Mouse (Mus musculus) C2C12 (cell line): Measurements from ENCODE around the gene Cox15. TPM values are rescaled to one million over a fixed set of nuclear protein-coding genes. Genes with fewer than 3 reads are reported as not detected.

ENCODE experiments used
- H3K27me3 ChIP-seq: one replicate; pipeline ENCODE4 v1.6.1; 2011; ENCODE audit not compliant: control insufficient read depth, insufficient read depth, insufficient read length
- H3K36me3 ChIP-seq: one replicate; pipeline ENCODE4 v1.6.1; 2011; ENCODE audit not compliant: control insufficient read depth, insufficient read depth
- H3K4me3 ChIP-seq: one replicate; pipeline ENCODE4 v1.5.1; 2011; ENCODE audit warnings: mild to moderate bottlenecking, control low read depth; ENCODE audit not compliant: poor library complexity, insufficient read depth, severe bottlenecking
- H3K79me2 ChIP-seq: one replicate; pipeline ENCODE4 v1.6.1; 2011; ENCODE audit not compliant: control insufficient read depth, insufficient read depth
- H3K79me3 ChIP-seq: one replicate; pipeline ENCODE4 v1.6.1; 2011; ENCODE audit warnings: low read depth, control low read depth
- H3ac ChIP-seq: one replicate; pipeline ENCODE3; 2011; ENCODE audit warnings: low read depth; ENCODE audit not compliant: control insufficient read depth, insufficient read length
- CEBPB ChIP-seq: IDR thresholded peaks from one replicate; pipeline ENCODE4 v1.6.1; 2011; ENCODE audit warnings: low read depth, mild to moderate bottlenecking, control low read depth, moderate library complexity
- CTCF ChIP-seq: IDR thresholded peaks from one replicate; pipeline ENCODE4 v1.5.1; 2011; ENCODE audit not compliant: control insufficient read depth, insufficient read depth, insufficient read length
- FOSL1 ChIP-seq: IDR thresholded peaks from one replicate; pipeline ENCODE4 v1.8.0; 2011; ENCODE audit warnings: mild to moderate bottlenecking, low read length; ENCODE audit not compliant: poor library complexity, insufficient read depth, severe bottlenecking
- MAX ChIP-seq: IDR thresholded peaks from one replicate; pipeline ENCODE4 v1.6.1; 2011; ENCODE audit warnings: mild to moderate bottlenecking, control low read depth
- MYOD1 ChIP-seq: IDR thresholded peaks from one replicate; pipeline ENCODE4 v1.6.1; 2011; ENCODE audit warnings: low read depth; ENCODE audit not compliant: control insufficient read depth, insufficient read length
- MYOG ChIP-seq: IDR thresholded peaks from one replicate; pipeline ENCODE4 v1.6.1; 2011; ENCODE audit not compliant: control insufficient read depth, insufficient read length; ENCODE audit errors: extremely low read depth
- USF1 ChIP-seq: IDR thresholded peaks from one replicate; pipeline ENCODE4 v1.6.1; 2011; ENCODE audit warnings: low read depth, mild to moderate bottlenecking, control low read depth, moderate library complexity
- polyA plus RNA-seq: library from polyadenylated mRNA; unstranded; fragments of >200 nt; fragmentation: generic; extraction: Trizol; gene quantifications from one replicate; pipeline ENCODE4 v1.2.1, GENCODE M21; 2012; ENCODE audit warnings: missing spikeins

The Cox15 gene
- polyA plus RNA-seq, 1 experiment, result 6.3 TPM

GRCm38 (mm10) chr19:43769366-43769960 is 16.7 kb upstream of the Cox15 start:
- TF ChIP-seq MYOD1, result no peak

GRCm38 (mm10) chr19:43767549-43768322 is 14.9 kb upstream of the Cox15 start:
- no peaks in the 10 kb centered on the region for H3K79me3 ChIP-seq
- no peak for TF ChIP-seq MYOG
- no peak for TF ChIP-seq CTCF
- TF ChIP-seq MYOD1, result no peak
- H3K36me3 ChIP-seq, result no peaks in the 10 kb centered on the region
- no peaks in the 10 kb centered on the region for H3K79me2 ChIP-seq
- no peaks in the 10 kb centered on the region for H3K27me3 ChIP-seq
- no peak overlapping the region for H3ac ChIP-seq
- H3K4me3 ChIP-seq, result no peak overlapping the region

More at GRCm38 (mm10) chr19:43769366-43769960, 16.7 kb upstream of the Cox15 start:
- Histone ChIP-seq H3K4me3 (no peak overlapping the region), H3K79me2 (no peaks in the 10 kb centered on the region), H3K79me3 (no peaks in the 10 kb centered on the region), H3K36me3 (no peaks in the 10 kb centered on the region), H3ac (no peak overlapping the region), H3K27me3 (no peaks in the 10 kb centered on the region)

GRCm38 (mm10) chr19:43766451-43766850 is 13.7 kb upstream of the Cox15 start:
- Histone ChIP-seq H3K79me2 (no peaks in the 10 kb centered on the region), H3K4me3 (no peak overlapping the region), H3K36me3 (no peaks in the 10 kb centered on the region), H3K27me3 (no peaks in the 10 kb centered on the region), H3K79me3 (no peaks in the 10 kb centered on the region), H3ac (no peak overlapping the region)
- TF ChIP-seq MYOG (no peak), CEBPB (no peak)

- H3K4me3 ChIP-seq, result no peak overlapping the region
- no peaks in the 10 kb centered on the region for H3K36me3 ChIP-seq
- no peaks in the 10 kb centered on the region for H3K79me2 ChIP-seq
- TF ChIP-seq MAX (no peak), CEBPB (no peak), USF1 (no peak), MYOG (no peak), CTCF (no peak), FOSL1 (no peak), MYOD1 (no peak)
- no peaks in the 10 kb centered on the region for H3K79me3 ChIP-seq
- H3ac ChIP-seq, result no peak overlapping the region
- H3K27me3 ChIP-seq, result no peaks in the 10 kb centered on the region
Measured at GRCm38 (mm10) chr19:43762410-43762809, 9.6 kb upstream of the Cox15 start.

GRCm38 (mm10) chr19:43761543-43762256 is 8.9 kb upstream of the Cox15 start:
- TF ChIP-seq FOSL1 (no peak), MYOG (no peak), CEBPB (no peak), MAX (no peak), MYOD1 (no peak), CTCF (no peak), USF1 (no peak)
- no peak overlapping the region for H3ac ChIP-seq
- H3K27me3 ChIP-seq, result no peaks in the 10 kb centered on the region
- H3K79me3 ChIP-seq, result no peaks in the 10 kb centered on the region
- H3K36me3 ChIP-seq, result no peaks in the 10 kb centered on the region
- no peaks in the 10 kb centered on the region for H3K79me2 ChIP-seq
- no peak overlapping the region for H3K4me3 ChIP-seq

- Histone ChIP-seq H3K27me3 (no peaks in the 10 kb centered on the region), H3K79me3 (no peaks in the 10 kb centered on the region), H3K79me2 (no peaks in the 10 kb centered on the region), H3K36me3 (no peaks in the 10 kb centered on the region), H3ac (no peak overlapping the region), H3K4me3 (no peak overlapping the region)
- TF ChIP-seq CEBPB (no peak), MYOG (no peak), CTCF (peak; percentile 21), USF1 (no peak)
Measured at GRCm38 (mm10) chr19:43760504-43760903, 7.7 kb upstream of the Cox15 start.
